Mouse (Mus musculus) MEL (cell line): Measurements from ENCODE around the gene Urad. TPM values are rescaled to one million over a fixed set of nuclear protein-coding genes. Genes with fewer than 3 reads are reported as not detected.

Source experiments
- DNase-seq: peaks from one replicate; pipeline ENCODE4 v3.0.0; 2011; ENCODE audit warnings: low read depth, low spot score
- H3K27ac ChIP-seq: 2 replicates; pipeline ENCODE4 v1.5.1; 2012; ENCODE audit warnings: low read depth, mild to moderate bottlenecking, control low read depth, low read length, moderate library complexity; ENCODE audit not compliant: control insufficient read depth
- H3K27me3 ChIP-seq, 2 experiments: fragments of 150-350 bp in 1 of 2; sonication (generic) in 1 of 2; 2 replicates each; pipeline ENCODE4 v1.6.1; 2012; ENCODE audit warnings: low read length in 2 of 2, mild to moderate bottlenecking in 2 of 2, improper control_type of control experiment in 1 of 2, moderate library complexity in 1 of 2; ENCODE audit not compliant: insufficient read depth in 2 of 2, control insufficient read depth in 1 of 2
- H3K36me3 ChIP-seq, 2 experiments: 2 replicates each; pipeline ENCODE4 v1.6.1; 2012 to 2014; ENCODE audit warnings: low read length in 2 of 2, improper control_type of control experiment in 1 of 2, inconsistent platforms in 1 of 2, mild to moderate bottlenecking in 1 of 2; ENCODE audit not compliant: insufficient read depth in 2 of 2, control insufficient read depth in 1 of 2
- H3K4me1 ChIP-seq, 2 experiments: fragments of 150-350 bp in 1 of 2; sonication (generic) in 1 of 2; 2 replicates each; pipeline ENCODE4 v1.6.1; 2012; ENCODE audit warnings: low read length in 2 of 2, improper control_type of control experiment in 1 of 2, mild to moderate bottlenecking in 1 of 2; ENCODE audit not compliant: insufficient read depth in 2 of 2, control insufficient read depth in 1 of 2
- H3K4me3 ChIP-seq, 2 experiments: fragments of 150-350 bp in 1 of 2; sonication (generic) in 1 of 2; 2 replicates each; pipeline ENCODE4 v1.5.1; 2012; ENCODE audit warnings: low read depth in 2 of 2, low read length in 2 of 2, mild to moderate bottlenecking in 2 of 2, moderate library complexity in 2 of 2, control low read depth in 1 of 2, improper control_type of control experiment in 1 of 2; ENCODE audit not compliant: control insufficient read depth in 1 of 2, insufficient read depth in 1 of 2
- H3K79me2 ChIP-seq: 2 replicates; pipeline ENCODE4 v1.6.1; 2012; ENCODE audit warnings: mild to moderate bottlenecking, low read length, moderate library complexity; ENCODE audit not compliant: control insufficient read depth, poor library complexity, insufficient read depth
- H3K9ac ChIP-seq: 2 replicates; pipeline ENCODE4 v1.6.1; 2012; ENCODE audit warnings: low read depth, mild to moderate bottlenecking, control low read depth, low read length, moderate library complexity; ENCODE audit not compliant: control insufficient read depth, poor library complexity, severe bottlenecking
- H3K9me3 ChIP-seq: fragments of 150-350 bp; sonication (generic); replicated peaks from 2 replicates; pipeline ENCODE4 v1.6.1; 2012; ENCODE audit warnings: mild to moderate bottlenecking, low read length, improper control_type of control experiment, moderate library complexity; ENCODE audit not compliant: insufficient read depth
- BHLHE40 ChIP-seq: IDR thresholded peaks from 2 replicates; pipeline ENCODE4 v1.6.1; 2012; ENCODE audit warnings: low read depth, mild to moderate bottlenecking, inconsistent platforms, low read length, improper control_type of control experiment, borderline replicate concordance
- CHD2 ChIP-seq: IDR thresholded peaks from 2 replicates; pipeline ENCODE4 v1.6.1; 2011; ENCODE audit warnings: low read length, improper control_type of control experiment
- E2F4 ChIP-seq: IDR thresholded peaks from 2 replicates; pipeline ENCODE4 v1.6.1; 2011; ENCODE audit warnings: low read depth, low read length, improper control_type of control experiment, borderline replicate concordance
- EP300 ChIP-seq, 2 experiments: IDR thresholded peaks; 2 replicates each; pipeline ENCODE4 v1.6.1; 2011; ENCODE audit warnings: improper control_type of control experiment in 2 of 2, low read length in 2 of 2, low read depth in 1 of 2, mild to moderate bottlenecking in 1 of 2
- HCFC1 ChIP-seq: IDR thresholded peaks from 2 replicates; pipeline ENCODE4 v1.6.1; 2012; ENCODE audit warnings: low read depth, mild to moderate bottlenecking, inconsistent platforms, low read length, improper control_type of control experiment, moderate library complexity
- JUND ChIP-seq: IDR thresholded peaks from 2 replicates; pipeline ENCODE4 v1.6.1; 2011; ENCODE audit warnings: low read depth, mild to moderate bottlenecking, improper control_type of control experiment, low read length
- MAFK ChIP-seq: IDR thresholded peaks from 2 replicates; pipeline ENCODE4 v1.6.1; 2011; ENCODE audit warnings: low read depth, mild to moderate bottlenecking, low read length, improper control_type of control experiment, borderline replicate concordance
- MAZ ChIP-seq: IDR thresholded peaks from 2 replicates; pipeline ENCODE4 v1.6.1; 2012; ENCODE audit warnings: low read depth, mild to moderate bottlenecking, inconsistent platforms, low read length, improper control_type of control experiment
- MYB ChIP-seq: IDR thresholded peaks from 2 replicates; pipeline ENCODE4 v1.6.1; 2011; ENCODE audit warnings: mild to moderate bottlenecking, low read depth, low read length, improper control_type of control experiment
- POLR2A ChIP-seq, 2 experiments: IDR thresholded peaks; 2 replicates each; pipeline ENCODE4 v1.6.1; 2011 to 2012; ENCODE audit warnings: low read length in 2 of 2, mild to moderate bottlenecking in 2 of 2, control low read depth in 1 of 2, improper control_type of control experiment in 1 of 2, low read depth in 1 of 2, moderate library complexity in 1 of 2; ENCODE audit not compliant: control insufficient read depth in 1 of 2, insufficient read depth in 1 of 2, poor library complexity in 1 of 2
- RAD21 ChIP-seq: IDR thresholded peaks from 2 replicates; pipeline ENCODE4 v1.6.1; 2011; ENCODE audit warnings: mild to moderate bottlenecking, low read depth, low read length, improper control_type of control experiment
- RCOR1 ChIP-seq: IDR thresholded peaks from 2 replicates; pipeline ENCODE4 v1.6.1; 2012; ENCODE audit warnings: low read depth, mild to moderate bottlenecking, inconsistent platforms, low read length, improper control_type of control experiment
- SIN3A ChIP-seq: IDR thresholded peaks from 2 replicates; pipeline ENCODE4 v1.6.1; 2012; ENCODE audit warnings: low read length, improper control_type of control experiment, inconsistent platforms
- TAL1 ChIP-seq: IDR thresholded peaks from 2 replicates; pipeline ENCODE4 v1.6.1; 2012; ENCODE audit warnings: mild to moderate bottlenecking, inconsistent platforms, low read length, moderate library complexity, mixed read lengths
- TCF12 ChIP-seq: IDR thresholded peaks from 2 replicates; pipeline ENCODE4 v1.6.1; 2014; ENCODE audit warnings: low read depth, mild to moderate bottlenecking, inconsistent platforms, low read length, improper control_type of control experiment, moderate library complexity
- USF1 ChIP-seq: IDR thresholded peaks from 2 replicates; pipeline ENCODE4 v1.6.1; 2014; ENCODE audit warnings: low read depth, mild to moderate bottlenecking, inconsistent platforms, low read length, improper control_type of control experiment, moderate library complexity
- ZNF384 ChIP-seq: IDR thresholded peaks from 2 replicates; pipeline ENCODE4 v1.6.1; 2012; ENCODE audit warnings: low read depth, mild to moderate bottlenecking, inconsistent platforms, low read length, improper control_type of control experiment
- polyA plus RNA-seq, 2 experiments: library from polyadenylated mRNA; stranded (reverse) in 1 of 2; unstranded in 1 of 2; fragments of >175 nt in 1 of 2; fragments of >200 nt in 1 of 2; gene quantifications; 2 replicates each; pipeline versions ENCODE4 v1.2.1 to v1.2.4; 2012; ENCODE audit warnings: low replicate concordance in 2 of 2, low read depth in 1 of 2; ENCODE audit not compliant: insufficient read length in 2 of 2, insufficient read depth in 1 of 2, missing spikeins in 1 of 2
- total RNA-seq: library from RNA; depleted of rRNA; stranded (reverse); fragments of 300-350 nt; gene quantifications from 2 replicates; pipeline ENCODE4 v1.2.3, GENCODE M21; 2012

Gene Urad
- total and polyA plus RNA-seq, 3 experiments: not detected

GRCm38 (mm10) chr5:147302141-147302540 is 20.1 kb downstream of the Urad start:
- DNase-seq: no peak
- H3K4me1 ChIP-seq: no peaks in the 10 kb centered on the region
- H3K9ac ChIP-seq: no peak overlapping the region
- H3K4me3 ChIP-seq: no peak overlapping the region
- no peaks in the 10 kb centered on the region for H3K79me2 ChIP-seq
- H3K27me3 ChIP-seq: no peaks in the 10 kb centered on the region
- TF ChIP-seq CHD2 (no peak), ZNF384 (no peak), MAZ (no peak), MYB (no peak), SIN3A (no peak), JUND (no peak), POLR2A (IDR thresholded peaks at IDR 0.05; ENCODE audit: control insufficient read depth in 1 of 2, insufficient read depth in 1 of 2, low read depth in 1 of 2, low read length in 2 of 2, poor library complexity in 1 of 2) (no peak)
- TF ChIP-seq, all 39 proteins: peak for 0
- Histone ChIP-seq H3K27ac (no peak overlapping the region), H3K9me3 (no peaks in the 10 kb centered on the region), H3K36me3 (no peaks in the 10 kb centered on the region)

- no peaks in the 10 kb centered on the region for H3K36me3 ChIP-seq
- DNase-seq: no peak
- H3K27me3 ChIP-seq: no peaks in the 10 kb centered on the region
- no peaks in the 10 kb centered on the region for H3K4me1 ChIP-seq
- H3K79me2 ChIP-seq: no peaks in the 10 kb centered on the region
- H3K27ac ChIP-seq: no peak overlapping the region
- no peak overlapping the region for H3K9ac ChIP-seq
- no peaks in the 10 kb centered on the region for H3K9me3 ChIP-seq
- H3K4me3 ChIP-seq: no peak overlapping the region
- TF ChIP-seq BHLHE40: no peak
- TF ChIP-seq TCF12: no peak
- no peak for TF ChIP-seq RAD21
- TF ChIP-seq HCFC1: no peak
- no peak for TF ChIP-seq TAL1
- TF ChIP-seq USF1: no peak
- no peak for TF ChIP-seq E2F4
- no peak for TF ChIP-seq EP300 (IDR thresholded peaks at IDR 0.05; ENCODE audit: low read depth in 1 of 2, low read length in 2 of 2)
- TF ChIP-seq POLR2A (IDR thresholded peaks at IDR 0.05; ENCODE audit: control insufficient read depth in 1 of 2, insufficient read depth in 1 of 2, low read depth in 1 of 2, low read length in 2 of 2, poor library complexity in 1 of 2): no peak
- TF ChIP-seq RCOR1: no peak
- no peak for TF ChIP-seq MAFK
Observed at GRCm38 (mm10) chr5:147301781-147302070, 20.5 kb downstream of the Urad start.
